Mouse (Mus musculus) hematopoietic multipotent progenitor cell, adult 10-12 weeks (in vitro differentiated cells): Measurements from ENCODE around the gene Kcnj6. TPM values are rescaled to one million over a fixed set of nuclear protein-coding genes. Genes with fewer than 3 reads are reported as not detected.

Experiments used
- polyA plus RNA-seq: library from polyadenylated mRNA; stranded (reverse); fragments of >175 nt; gene quantifications from 2 replicates; pipeline ENCODE4 v1.2.3, GENCODE M21; 2012; ENCODE audit warnings: low replicate concordance

The Kcnj6 gene
- polyA plus RNA-seq = not detected in 2 replicates

GRCm38 (mm10) chr16:94997340-94997849 lies at the start of gene Kcnj6:
Kcnj6 (minus strand) TSS chr16:94997701.

